Mouse (Mus musculus): ENCODE data around the gene Sfmbt2. TPM values are rescaled to one million over a fixed set of nuclear protein-coding genes. Genes with fewer than 3 reads are reported as not detected.
A peak's percentile ranks its signal among the peaks of the same experiment; 100 is the strongest.

The Sfmbt2 gene
- polyA plus RNA-seq, 1 experiment from 2014 or later = 0.25 TPM

- no peaks in the 10 kb centered on the region for H3K27me3 ChIP-seq
- no peaks in the 10 kb centered on the region for H3K36me3 ChIP-seq (replicated peaks)
- no peaks in the 10 kb centered on the region for H3K4me1 ChIP-seq (replicated peaks)
- no peak for ATAC-seq (ENCODE audit: insufficient read depth)
- 22% methylated on average over 4 of the region's 4 CpGs for WGBS (ENCODE audit: insufficient replicate concordance)
- H3K9ac ChIP-seq = no peak overlapping the region
- no peak overlapping the region for H3K27ac ChIP-seq (replicated peaks)
- H3K4me3 ChIP-seq (replicated peaks) = no peak overlapping the region
- H3K4me2 ChIP-seq = no peak overlapping the region
- no peaks in the 10 kb centered on the region for H3K9me3 ChIP-seq (replicated peaks)
These were observed 20.0 kb upstream of the Sfmbt2 start for GRCm38 (mm10) chr2:10350266-10350810.

- Histone ChIP-seq H3K4me2 (no peak overlapping the region), H3K36me3 (replicated peaks) (no peaks in the 10 kb centered on the region), H3K27me3 (no peaks in the 10 kb centered on the region), H3K4me3 (replicated peaks) (no peak overlapping the region), H3K4me1 (replicated peaks) (no peaks in the 10 kb centered on the region), H3K9me3 (replicated peaks) (no peaks in the 10 kb centered on the region), H3K27ac (replicated peaks) (no peak overlapping the region), H3K9ac (no peak overlapping the region)
- ATAC-seq (ENCODE audit: insufficient read depth) = no peak
- whole genome bisulfite sequencing (ENCODE audit: insufficient replicate concordance) = 43% methylated on average over 1 of the region's 1 CpGs
These were observed 19.2 kb upstream of the Sfmbt2 start for GRCm38 (mm10) chr2:10351125-10351524.

- no peaks in the 10 kb centered on the region for H3K4me1 ChIP-seq (replicated peaks)
- no peak overlapping the region for H3K9ac ChIP-seq
- WGBS (ENCODE audit: insufficient replicate concordance) = 20% methylated on average over 3 of the region's 3 CpGs
- no peak overlapping the region for H3K27ac ChIP-seq (replicated peaks)
- no peak for ATAC-seq (ENCODE audit: insufficient read depth)
- H3K4me2 ChIP-seq = no peak overlapping the region
- H3K4me3 ChIP-seq (replicated peaks) = no peak overlapping the region
- no peaks in the 10 kb centered on the region for H3K36me3 ChIP-seq (replicated peaks)
- no peaks in the 10 kb centered on the region for H3K27me3 ChIP-seq
- no peaks in the 10 kb centered on the region for H3K9me3 ChIP-seq (replicated peaks)
These were observed 17.4 kb upstream of the Sfmbt2 start for GRCm38 (mm10) chr2:10352887-10353286.

- 68% methylated on average over 4 of the region's 4 CpGs for WGBS (ENCODE audit: insufficient replicate concordance)
- Histone ChIP-seq H3K4me2 (no peak overlapping the region), H3K9ac (no peak overlapping the region), H3K9me3 (replicated peaks) (no peaks in the 10 kb centered on the region), H3K4me3 (replicated peaks) (no peak overlapping the region), H3K36me3 (replicated peaks) (no peaks in the 10 kb centered on the region), H3K27ac (replicated peaks) (no peak overlapping the region), H3K27me3 (no peaks in the 10 kb centered on the region), H3K4me1 (replicated peaks) (no peaks in the 10 kb centered on the region)
- no peak for ATAC-seq (ENCODE audit: insufficient read depth)
These were observed 16.4 kb upstream of the Sfmbt2 start for GRCm38 (mm10) chr2:10353889-10354288.

GRCm38 (mm10) chr2:10359861-10360260, 10.4 kb upstream of the Sfmbt2 start:
- 68% methylated on average over 2 of the region's 2 CpGs for WGBS (ENCODE audit: insufficient replicate concordance)

GRCm38 (mm10) chr2:10365081-10365480, 5.2 kb upstream of the Sfmbt2 start:
- 83% methylated on average over 6 of the region's 6 CpGs for WGBS (ENCODE audit: insufficient replicate concordance)
- Histone ChIP-seq H3K9me3 (replicated peaks) (no peaks in the 10 kb centered on the region), H3K4me3 (replicated peaks) (no peak overlapping the region), H3K4me2 (no peak overlapping the region), H3K36me3 (replicated peaks) (no peaks in the 10 kb centered on the region), H3K27ac (replicated peaks) (no peak overlapping the region), H3K27me3 (peaks cover 30% of the 10 kb centered on the region), H3K9ac (no peak overlapping the region), H3K4me1 (replicated peaks) (no peaks in the 10 kb centered on the region)
- no peak for ATAC-seq (ENCODE audit: insufficient read depth)

More at GRCm38 (mm10) chr2:10359861-10360260, 10.4 kb upstream of the Sfmbt2 start:
- H3K4me1 ChIP-seq (replicated peaks) = no peaks in the 10 kb centered on the region
- no peaks in the 10 kb centered on the region for H3K9me3 ChIP-seq (replicated peaks)
- H3K27ac ChIP-seq (replicated peaks) = no peak overlapping the region
- no peak overlapping the region for H3K9ac ChIP-seq
- no peak overlapping the region for H3K4me3 ChIP-seq (replicated peaks)
- no peaks in the 10 kb centered on the region for H3K36me3 ChIP-seq (replicated peaks)
- no peak for ATAC-seq (ENCODE audit: insufficient read depth)
- no peak overlapping the region for H3K4me2 ChIP-seq
- H3K27me3 ChIP-seq = no peaks in the 10 kb centered on the region

- no peaks in the 10 kb centered on the region for H3K36me3 ChIP-seq (replicated peaks)
- no peak overlapping the region for H3K9ac ChIP-seq
- no peaks in the 10 kb centered on the region for H3K9me3 ChIP-seq (replicated peaks)
- no peak overlapping the region for H3K4me2 ChIP-seq
- H3K4me3 ChIP-seq (replicated peaks) = no peak overlapping the region
- WGBS (ENCODE audit: insufficient replicate concordance) = 13% methylated on average over 2 of the region's 2 CpGs
- H3K27me3 ChIP-seq = peaks cover 42% of the 10 kb centered on the region
- no peak for ATAC-seq (ENCODE audit: insufficient read depth)
- no peak overlapping the region for H3K27ac ChIP-seq (replicated peaks)
- H3K4me1 ChIP-seq (replicated peaks) = no peaks in the 10 kb centered on the region
These were observed 4.0 kb upstream of the Sfmbt2 start for GRCm38 (mm10) chr2:10366284-10366683.

- Histone ChIP-seq H3K4me1 (replicated peaks) (peaks cover 18% of the 10 kb centered on the region), H3K4me3 (replicated peaks) (no peak overlapping the region), H3K27me3 (peaks cover 76% of the 10 kb centered on the region), H3K9me3 (replicated peaks) (no peaks in the 10 kb centered on the region), H3K4me2 (no peak overlapping the region), H3K9ac (no peak overlapping the region), H3K27ac (replicated peaks) (no peak overlapping the region), H3K36me3 (replicated peaks) (no peaks in the 10 kb centered on the region)
- ATAC-seq (ENCODE audit: insufficient read depth) = no peak
- WGBS (ENCODE audit: insufficient replicate concordance) = 5% methylated on average over 8 of the region's 8 CpGs
These were observed 634 bp upstream of the Sfmbt2 start for GRCm38 (mm10) chr2:10369676-10370075.

- H3K9ac ChIP-seq = no peak overlapping the region
- H3K36me3 ChIP-seq (replicated peaks) = no peaks in the 10 kb centered on the region
- H3K4me1 ChIP-seq (replicated peaks) = peaks cover 18% of the 10 kb centered on the region
- H3K4me2 ChIP-seq = no peak overlapping the region
- H3K27me3 ChIP-seq = peaks cover 88% of the 10 kb centered on the region
- no peaks in the 10 kb centered on the region for H3K9me3 ChIP-seq (replicated peaks)
- H3K27ac ChIP-seq (replicated peaks) = no peak overlapping the region
- under 1% methylated on average over 26 of the region's 26 CpGs for WGBS (ENCODE audit: insufficient replicate concordance)
- no peak for ATAC-seq (ENCODE audit: insufficient read depth)
- H3K4me3 ChIP-seq (replicated peaks) = no peak overlapping the region
These were observed 563 bp downstream of the Sfmbt2 start for GRCm38 (mm10) chr2:10370687-10371458.

GRCm38 (mm10) chr2:10371459-10371817, 1.1 kb downstream of the Sfmbt2 start:
- 4% methylated on average over 16 of the region's 16 CpGs for WGBS (ENCODE audit: insufficient replicate concordance)
- no peaks in the 10 kb centered on the region for H3K36me3 ChIP-seq (replicated peaks)
- no peak overlapping the region for H3K9ac ChIP-seq
- no peak overlapping the region for H3K4me2 ChIP-seq
- H3K27me3 ChIP-seq = peaks cover 94% of the 10 kb centered on the region
- H3K27ac ChIP-seq (replicated peaks) = no peak overlapping the region
- H3K4me1 ChIP-seq (replicated peaks) = peaks cover 18% of the 10 kb centered on the region
- H3K4me3 ChIP-seq (replicated peaks) = no peak overlapping the region
- H3K9me3 ChIP-seq (replicated peaks) = no peaks in the 10 kb centered on the region
- ATAC-seq (ENCODE audit: insufficient read depth) = no peak

- no peak overlapping the region for H3K27ac ChIP-seq (replicated peaks)
- H3K27me3 ChIP-seq = peaks cover 94% of the 10 kb centered on the region
- ATAC-seq (ENCODE audit: insufficient read depth) = no peak
These were observed 1.6 kb downstream of the Sfmbt2 start for GRCm38 (mm10) chr2:10371899-10372298.

More at GRCm38 (mm10) chr2:10371899-10372298, 1.6 kb downstream of the Sfmbt2 start:
- Histone ChIP-seq H3K9ac (no peak overlapping the region), H3K4me1 (replicated peaks) (peaks cover 18% of the 10 kb centered on the region), H3K36me3 (replicated peaks) (no peaks in the 10 kb centered on the region), H3K4me3 (replicated peaks) (peak overlapping the region; percentile 56; the same call in 1 of the 2 replicates), H3K9me3 (replicated peaks) (no peaks in the 10 kb centered on the region), H3K4me2 (peak overlapping the region; percentile 72)
- WGBS (ENCODE audit: insufficient replicate concordance) = 2% methylated on average over 16 of the region's 18 CpGs

Measured in liver, embryonic 15.5 days (tissue).